Mouse (Mus musculus): ENCODE results near the gene Nynrin. TPM values are rescaled to one million over a fixed set of nuclear protein-coding genes. Genes with fewer than 3 reads are reported as not detected.

The Nynrin gene
- 4.9 and 6.6 TPM in 2 replicates for polyA plus RNA-seq (2012)

DNA sequence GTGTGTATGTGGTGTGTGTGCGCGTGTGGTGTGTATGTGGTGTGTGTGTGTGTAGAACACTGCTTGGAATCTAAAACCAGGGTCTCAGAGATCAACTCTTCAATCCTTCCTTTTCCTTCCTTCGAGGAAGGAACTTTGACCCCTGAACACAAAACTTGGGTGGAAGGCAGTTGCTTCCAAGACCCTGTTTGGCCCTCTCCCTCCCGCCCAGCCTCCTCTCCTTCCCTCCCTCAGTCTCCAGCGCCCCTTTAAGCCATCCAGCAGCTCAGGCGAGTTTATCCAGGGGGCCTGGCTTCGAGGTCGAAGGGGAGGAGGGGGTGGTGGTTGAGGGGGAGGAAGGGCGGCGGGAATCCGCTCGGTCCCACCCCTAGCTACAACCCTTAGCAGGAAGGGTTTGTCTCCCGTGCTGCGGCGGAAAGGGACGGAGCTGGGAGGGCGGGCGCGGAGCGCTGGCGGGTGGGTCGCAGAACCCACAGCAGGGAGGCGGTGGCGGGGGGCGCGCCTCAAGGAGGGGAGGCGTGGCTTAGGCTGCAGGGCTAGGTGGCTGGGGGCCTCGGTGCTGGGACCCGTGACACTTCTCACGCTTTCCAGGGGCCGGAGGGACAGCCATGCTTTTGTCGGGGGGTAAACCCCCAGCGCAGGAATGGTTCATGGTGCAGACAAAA lies at the start of gene Nynrin:
Gene Nynrin, plus strand, starts transcription at position 390 of the 665 bp plus-strand sequence.

DNA sequence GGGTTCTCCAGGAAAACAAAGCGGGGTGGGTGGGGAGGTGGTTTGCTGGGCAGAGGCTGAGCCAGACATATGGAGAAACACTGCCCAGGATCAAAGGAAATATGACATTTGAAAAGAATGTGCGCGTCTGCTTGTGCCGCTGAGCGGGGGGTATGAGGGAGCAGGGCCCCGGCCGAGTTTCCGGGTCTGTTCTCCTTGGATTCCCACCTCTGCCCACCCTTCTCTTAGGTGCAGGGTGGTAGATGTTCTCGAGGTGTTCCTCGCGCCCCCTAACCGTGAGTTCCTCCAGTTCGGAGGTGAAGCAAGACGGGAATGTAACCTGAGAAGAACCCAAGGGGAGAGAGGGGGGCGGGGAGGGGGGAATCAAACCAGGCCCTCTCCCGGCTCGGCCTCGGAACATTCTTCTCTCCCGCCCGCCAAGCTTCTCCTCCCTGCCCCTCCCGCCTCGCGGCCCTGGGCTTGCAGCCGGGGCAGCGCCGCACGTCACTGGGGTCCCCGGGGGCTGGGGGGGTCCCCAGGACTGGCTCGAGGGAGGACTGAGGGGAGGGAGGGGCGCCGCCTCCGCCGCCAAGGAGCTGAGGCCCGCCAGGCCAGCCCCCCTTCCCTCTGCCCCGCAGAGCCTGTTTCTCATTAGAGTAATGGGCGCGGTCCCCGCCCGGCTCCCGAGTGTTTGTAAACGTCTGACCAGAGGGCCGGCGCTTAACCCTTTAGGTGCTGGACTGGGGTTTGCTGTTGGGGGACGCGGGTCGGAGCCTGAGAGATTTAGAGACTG lies 30.6 kb upstream of the Nynrin start, which contains the start of gene Nfatc4:
Gene Nfatc4, plus strand, starts transcription at position 154 of the 772 bp plus-strand sequence.

DNA sequence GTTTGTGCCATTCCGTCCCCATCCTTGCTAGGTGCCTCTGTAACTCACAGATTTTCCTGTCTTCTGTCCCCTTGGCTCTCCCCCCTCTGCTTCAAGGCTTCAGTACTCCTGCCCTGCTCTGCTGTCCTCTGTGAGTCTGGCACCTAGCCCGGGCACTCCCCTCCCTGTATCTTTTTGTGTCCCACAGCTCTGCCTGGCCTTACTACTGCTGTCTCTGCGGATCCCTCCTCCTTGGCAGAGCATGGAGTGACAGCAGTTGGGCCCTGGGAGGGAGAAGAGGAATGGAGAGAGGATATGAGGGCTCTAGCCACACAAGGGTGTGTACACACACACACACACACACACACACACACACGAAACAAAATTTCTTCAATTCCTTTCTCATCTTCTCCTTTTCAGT lies 30.4 kb downstream of the Nynrin start, which contains the start of gene Cbln3:
Gene Cbln3, minus strand, starts transcription at position 227 of the 400 bp plus-strand sequence.

GRCm38 (mm10) chr14:55884713-55885113 lies 30.9 kb downstream of the Nynrin start, which contains the start of gene Khnyn:
TSS of gene Khnyn (plus strand) at chr14:55884947.

GRCm38 (mm10) chr14:55899701-55900413 lies 46.0 kb downstream of the Nynrin start, which contains the start of gene Sdr39u1:
TSS of gene Sdr39u1 (minus strand) at chr14:55900293.

Other genes starting within 250 kb of the Nynrin start
- 18.2 and 29.4 TPM in 2 replicates for gene Rec8, start 236.0 kb upstream of the Nynrin start, polyA plus RNA-seq (2012)
- gene Ipo4, start 218.1 kb upstream of the Nynrin start, polyA plus RNA-seq (2012) = 62.9 and 90.9 TPM in 2 replicates
- gene Gm49378, start 216.1 kb upstream of the Nynrin start, polyA plus RNA-seq (2012) = 1.4 and 1.5 TPM in 2 replicates
- 19.0 and 19.4 TPM in 2 replicates for gene Tm9sf1, start 210.2 kb upstream of the Nynrin start, polyA plus RNA-seq (2012)
- gene Tssk4, start 203.8 kb upstream of the Nynrin start, polyA plus RNA-seq (2012) = 0.07 TPM in 1 of 2 replicates, not detected in the other
- gene Mdp1, start 193.5 kb upstream of the Nynrin start, polyA plus RNA-seq (2012) = 13.6 and 17.8 TPM in 2 replicates
- gene Gmpr2, start 182.1 kb upstream of the Nynrin start, polyA plus RNA-seq (2012) = 23.9 and 24.7 TPM in 2 replicates
- gene Nedd8, start 181.9 kb upstream of the Nynrin start, polyA plus RNA-seq (2012) = 102 and 110 TPM in 2 replicates
- 31.6 and 41.8 TPM in 2 replicates for gene Tinf2, start 172.2 kb upstream of the Nynrin start, polyA plus RNA-seq (2012)
- 4.6 and 5.6 TPM in 2 replicates for gene Tgm1, start 140.1 kb upstream of the Nynrin start, polyA plus RNA-seq (2012)
- 30.6 and 31.0 TPM in 2 replicates for gene Rabggta, start 131.7 kb upstream of the Nynrin start, polyA plus RNA-seq (2012)
- gene Dhrs1, start 108.3 kb upstream of the Nynrin start, polyA plus RNA-seq (2012) = 3.9 and 5.5 TPM in 2 replicates
- 30.4 and 53.0 TPM in 2 replicates for gene Nop9, start 108.3 kb upstream of the Nynrin start, polyA plus RNA-seq (2012)
- gene Cideb, start 95.6 kb upstream of the Nynrin start, polyA plus RNA-seq (2012) = 0.31 and 0.45 TPM in 2 replicates
- gene Ltb4r2, start 92.6 kb upstream of the Nynrin start, polyA plus RNA-seq (2012) = 0.83 and 1.1 TPM in 2 replicates
- 33.3 and 45.8 TPM in 2 replicates for gene Ltb4r1, start 88.0 kb upstream of the Nynrin start, polyA plus RNA-seq (2012)
- gene Adcy4, start 69.9 kb upstream of the Nynrin start, polyA plus RNA-seq (2012) = 0.09 and 0.10 TPM in 2 replicates
- gene Ripk3, start 65.1 kb upstream of the Nynrin start, polyA plus RNA-seq (2012) = 63.9 and 71.4 TPM in 2 replicates
- 0.15 and 0.40 TPM in 2 replicates for gene Nfatc4, start 30.9 kb upstream of the Nynrin start, polyA plus RNA-seq (2012)
- 0.09 and 0.34 TPM in 2 replicates for gene Cbln3, start 30.4 kb downstream of the Nynrin start, polyA plus RNA-seq (2012)
- 10.5 and 16.6 TPM in 2 replicates for gene Khnyn, start 30.9 kb downstream of the Nynrin start, polyA plus RNA-seq (2012)
- gene Sdr39u1, start 46.3 kb downstream of the Nynrin start, polyA plus RNA-seq (2012) = 10.6 and 15.2 TPM in 2 replicates
- gene Cma1, start 90.7 kb downstream of the Nynrin start, polyA plus RNA-seq (2012) = 0.06 TPM in 1 of 2 replicates, not detected in the other
- gene Cma2, start 97.0 kb downstream of the Nynrin start, polyA plus RNA-seq (2012) = not detected in 2 replicates
- gene Mcpt1, start 164.0 kb downstream of the Nynrin start, polyA plus RNA-seq (2012) = not detected in 2 replicates
- gene Mcpt9, start 176.5 kb downstream of the Nynrin start, polyA plus RNA-seq (2012) = not detected in 2 replicates
- gene Mcpt2, start 188.0 kb downstream of the Nynrin start, polyA plus RNA-seq (2012) = not detected in 2 replicates
- gene Mcpt4, start 208.3 kb downstream of the Nynrin start, polyA plus RNA-seq (2012) = not detected in 2 replicates
- gene Mcpt8, start 231.3 kb downstream of the Nynrin start, polyA plus RNA-seq (2012) = 6.3 and 6.6 TPM in 2 replicates
- 802 and 1,283 TPM in 2 replicates for gene Ctsg, start 248.6 kb downstream of the Nynrin start, polyA plus RNA-seq (2012)